Mouse (Mus musculus) lung, postnatal 0 days (tissue): ENCODE measurements around the gene Smim22. TPM values are rescaled to one million over a fixed set of nuclear protein-coding genes. Genes with fewer than 3 reads are reported as not detected.
A peak's percentile ranks its signal among the peaks of the same experiment; 100 is the strongest.

Source experiments
- ATAC-seq: fragments of 200-750 bp; cut with Nextera tagmentation; 2 replicates; pipeline ENCODE4 v1.8.0; 2017; ENCODE audit warnings: moderate library complexity
- DNase-seq: peaks from one replicate; pipeline ENCODE4 v3.0.0-alpha.2; 2016; ENCODE audit warnings: low spot score
- H3K27ac ChIP-seq: fragments of 300-500 bp; sonication (generic); 2 replicates; pipeline ENCODE4 v1.5.1; 2014; ENCODE audit warnings: antibody characterized with exemption, mild to moderate bottlenecking, low read length, mixed read lengths
- H3K27me3 ChIP-seq: fragments of 300-500 bp; sonication (generic); replicated peaks from 2 replicates; pipeline ENCODE4 v1.6.1; 2014; ENCODE audit warnings: low read length, mixed read lengths; ENCODE audit not compliant: insufficient read depth
- H3K36me3 ChIP-seq: fragments of 300-500 bp; sonication (generic); 2 replicates; pipeline ENCODE4 v1.6.1; 2014; ENCODE audit warnings: low read length, mixed read lengths; ENCODE audit not compliant: insufficient read depth
- H3K4me1 ChIP-seq: fragments of 300-500 bp; sonication (generic); 2 replicates; pipeline ENCODE4 v1.6.1; 2014; ENCODE audit warnings: antibody characterized with exemption, low read depth, low read length, mixed read lengths; ENCODE audit not compliant: insufficient read depth
- H3K4me2 ChIP-seq: fragments of 300-500 bp; sonication (generic); replicated peaks from 2 replicates; pipeline ENCODE4 v1.6.1; 2014; ENCODE audit warnings: low read depth, mild to moderate bottlenecking, low read length, moderate library complexity, mixed read lengths
- H3K4me3 ChIP-seq: fragments of 300-500 bp; sonication (generic); 2 replicates; pipeline ENCODE4 v1.5.1; 2014; ENCODE audit warnings: low read depth, low read length
- H3K9ac ChIP-seq: fragments of 300-500 bp; sonication (generic); replicated peaks from 2 replicates; pipeline ENCODE4 v1.6.1; 2014; ENCODE audit warnings: low read depth, mild to moderate bottlenecking
- H3K9me3 ChIP-seq: fragments of 300-500 bp; sonication (generic); 2 replicates; pipeline ENCODE4 v1.6.1; 2016; ENCODE audit warnings: low read length, mixed read lengths
- CTCF ChIP-seq: IDR thresholded peaks from 2 replicates; pipeline ENCODE4 v1.5.1; 2016; ENCODE audit warnings: antibody characterized with exemption, mild to moderate bottlenecking
- EP300 ChIP-seq: IDR thresholded peaks from 2 replicates; pipeline ENCODE4 v1.6.1; 2016; ENCODE audit warnings: antibody characterized with exemption, mild to moderate bottlenecking, control low read depth
- WGBS: fragments of 180-500 bp; shearing (Covaris S2); extraction: QIAGEN DNeasy Blood & Tissue Kit; methylation state at CpG from one replicate; pipeline ENCODE4 v1.1.7; 2014; 5-methylcytosine and 5-hydroxymethylcytosine counted together
- polyA plus RNA-seq: library from polyadenylated mRNA; unstranded; fragments of >200 nt; fragmentation: Nextera tagmentation; extraction: Ambion mirVana; gene quantifications from 2 replicates; pipeline ENCODE4 v1.2.1, GENCODE M21; 2015

Gene Smim22
- polyA plus RNA-seq, 1 experiment from 2014 or later = 59.4 TPM

- Histone ChIP-seq H3K27ac (no peak overlapping the region), H3K4me3 (no peak overlapping the region), H3K27me3 (no peaks in the 10 kb centered on the region), H3K4me2 (no peak overlapping the region), H3K9ac (no peak overlapping the region), H3K36me3 (peaks cover 26% of the 10 kb centered on the region), H3K9me3 (no peaks in the 10 kb centered on the region), H3K4me1 (peaks cover 4% of the 10 kb centered on the region; the same call in 1 of the 2 replicates)
- 86% methylated on average over 3 of the region's 3 CpGs for WGBS
- ATAC-seq = no peak
- no peak for TF ChIP-seq EP300
- TF ChIP-seq CTCF = no peak
- no peak for DNase-seq
These were observed 38.2 kb downstream of the Smim22 start for GRCm38 (mm10) chr16:5045322-5045721.

GRCm38 (mm10) chr16:5049182-5049773 is 42.2 kb downstream of the Smim22 start:
- DNase-seq (peak; percentile 59), ATAC-seq (peak; percentile 49)
- TF ChIP-seq EP300 = no peak
- TF ChIP-seq CTCF = no peak
- H3K9me3 ChIP-seq = no peaks in the 10 kb centered on the region
- peak overlapping the region; percentile 96 for H3K4me3 ChIP-seq
- H3K27ac ChIP-seq = peak overlapping the region; percentile 100
- WGBS = under 1% methylated on average over 37 of the region's 38 CpGs
- peaks cover 4% of the 10 kb centered on the region; the same call in 1 of the 2 replicates for H3K4me1 ChIP-seq
- peak overlapping the region; percentile 93 for H3K9ac ChIP-seq
- H3K4me2 ChIP-seq = peak overlapping the region; percentile 85
- H3K27me3 ChIP-seq = no peaks in the 10 kb centered on the region
- H3K36me3 ChIP-seq = peaks cover 7% of the 10 kb centered on the region; the same call in 1 of the 2 replicates

- peak within 1 kb of the TSS; percentile 100 for H3K27ac ChIP-seq
- no peaks in the 10 kb centered on the region for H3K9me3 ChIP-seq
- H3K9ac ChIP-seq = peak within 1 kb of the TSS; percentile 93
- peak; percentile 98 for ATAC-seq
- H3K4me1 ChIP-seq = peaks cover 4% of the 10 kb centered on the region; the same call in 1 of the 2 replicates
- WGBS = under 1% methylated on average over 52 of the region's 56 CpGs
- no peaks in the 10 kb centered on the region for H3K27me3 ChIP-seq
- H3K4me2 ChIP-seq = peak within 1 kb of the TSS; percentile 90
- H3K4me3 ChIP-seq = peak within 1 kb of the TSS; percentile 96
- peak; percentile 100 for DNase-seq
- H3K36me3 ChIP-seq = peaks cover 4% of the 10 kb centered on the region; the same call in 1 of the 2 replicates
- TF ChIP-seq CTCF (no peak; the same call in 1 of the 2 replicates), EP300 (no peak)
These were observed 42.7 kb downstream of the Smim22 start, which contains the start of the genes Glyr1 and Ubn1 for GRCm38 (mm10) chr16:5049774-5050234. Gene Glyr1 (minus strand): TSS chr16:5049863. Gene Ubn1 (plus strand): TSS chr16:5050057.

- TF ChIP-seq CTCF = peak; percentile 45; the same call in 1 of the 2 replicates
- no peak for TF ChIP-seq EP300
- Histone ChIP-seq H3K4me3 (peak overlapping the region; percentile 96), H3K4me1 (peaks cover 4% of the 10 kb centered on the region; the same call in 1 of the 2 replicates), H3K27me3 (no peaks in the 10 kb centered on the region), H3K4me2 (peak overlapping the region; percentile 90), H3K9ac (peak overlapping the region; percentile 92), H3K27ac (peak overlapping the region; percentile 100), H3K36me3 (peaks cover 6% of the 10 kb centered on the region; the same call in 1 of the 2 replicates), H3K9me3 (no peaks in the 10 kb centered on the region)
- DNase-seq (peak; percentile 86), ATAC-seq (peak; percentile 59)
- WGBS = 2% methylated on average over 70 of the region's 78 CpGs
These were observed 43.4 kb downstream of the Smim22 start for GRCm38 (mm10) chr16:5050251-5051110.

Other genes starting within 250 kb of the Smim22 start
- gene Cdip1, start 217.0 kb upstream of the Smim22 start, polyA plus RNA-seq = 57.5 and 68.2 TPM in 2 replicates
- gene 4930562C15Rik, start 171.9 kb upstream of the Smim22 start, polyA plus RNA-seq = 2.2 and 2.4 TPM in 2 replicates
- 33.7 and 39.5 TPM in 2 replicates for gene Ubald1, start 127.0 kb upstream of the Smim22 start, polyA plus RNA-seq
- 75.6 and 76.7 TPM in 2 replicates for gene Mgrn1, start 121.0 kb upstream of the Smim22 start, polyA plus RNA-seq
- gene Nudt16l1, start 68.5 kb upstream of the Smim22 start, polyA plus RNA-seq = 87.6 and 92.0 TPM in 2 replicates
- gene Anks3, start 43.1 kb upstream of the Smim22 start, polyA plus RNA-seq = 41.0 and 43.4 TPM in 2 replicates
- gene Sept12, start 9.4 kb upstream of the Smim22 start, polyA plus RNA-seq = 0.14 and 0.27 TPM in 2 replicates
- 58.9 and 60.4 TPM in 2 replicates for gene Rogdi, start 6.3 kb downstream of the Smim22 start, polyA plus RNA-seq
- 75.8 and 81.1 TPM in 2 replicates for gene Glyr1, start 42.6 kb downstream of the Smim22 start, polyA plus RNA-seq
- gene Ubn1, start 42.8 kb downstream of the Smim22 start, polyA plus RNA-seq = 15.0 and 16.3 TPM in 2 replicates
- gene Ppl, start 125.1 kb downstream of the Smim22 start, polyA plus RNA-seq = 10.4 and 11.0 TPM in 2 replicates
- 0.20 and 0.27 TPM in 2 replicates for gene Sec14l5, start 139.8 kb downstream of the Smim22 start, polyA plus RNA-seq
- gene Nagpa, start 196.7 kb downstream of the Smim22 start, polyA plus RNA-seq = 13.4 and 14.5 TPM in 2 replicates
- 158 and 169 TPM in 2 replicates for gene AU021092, start 215.0 kb downstream of the Smim22 start, polyA plus RNA-seq
- 32.1 and 35.9 TPM in 2 replicates for gene Alg1, start 226.3 kb downstream of the Smim22 start, polyA plus RNA-seq
- gene Eef2kmt, start 248.7 kb downstream of the Smim22 start, polyA plus RNA-seq = 24.6 and 26.4 TPM in 2 replicates